Mouse (Mus musculus) forebrain, embryonic 15.5 days (tissue): ENCODE results near the gene Gucd1. TPM values are rescaled to one million over a fixed set of nuclear protein-coding genes. Genes with fewer than 3 reads are reported as not detected.
"Not testable (repeated sequence)": the region's sequence is repeated elsewhere in the genome, so short reads cannot be mapped to it uniquely, and the experiment has no call there.

Experiments used
- ATAC-seq: fragments of 200-750 bp; cut with Nextera tagmentation; replicated peaks from 2 replicates; pipeline ENCODE4 v1.8.0; 2017; ENCODE audit warnings: mild to moderate bottlenecking, moderate TSS enrichment, moderate library complexity
- H3K27ac ChIP-seq: fragments of 300-500 bp; sonication (generic); replicated peaks from 2 replicates; pipeline ENCODE4 v1.5.1; 2015; ENCODE audit warnings: mild to moderate bottlenecking, inconsistent platforms
- H3K27me3 ChIP-seq: fragments of 300-500 bp; sonication (generic); 2 replicates; pipeline ENCODE4 v1.6.1; 2015; ENCODE audit warnings: inconsistent platforms
- H3K36me3 ChIP-seq: fragments of 300-500 bp; sonication (generic); 2 replicates; pipeline ENCODE4 v1.6.1; 2015; ENCODE audit warnings: mild to moderate bottlenecking, inconsistent platforms
- H3K4me1 ChIP-seq: fragments of 300-500 bp; sonication (generic); 2 replicates; pipeline ENCODE4 v1.6.1; 2015; ENCODE audit warnings: inconsistent platforms
- H3K4me2 ChIP-seq: fragments of 300-500 bp; sonication (generic); replicated peaks from 2 replicates; pipeline ENCODE4 v1.6.1; 2015; ENCODE audit warnings: mild to moderate bottlenecking, inconsistent platforms
- H3K4me3 ChIP-seq: fragments of 300-500 bp; sonication (generic); 2 replicates; pipeline ENCODE4 v1.5.1; 2015; ENCODE audit warnings: mild to moderate bottlenecking, inconsistent platforms
- H3K9ac ChIP-seq: fragments of 300-500 bp; sonication (generic); replicated peaks from 2 replicates; pipeline ENCODE4 v1.6.1; 2015; ENCODE audit warnings: mild to moderate bottlenecking, inconsistent platforms
- H3K9me3 ChIP-seq: fragments of 300-500 bp; sonication (generic); 2 replicates; pipeline ENCODE4 v1.6.1; 2016; ENCODE audit warnings: inconsistent platforms
- WGBS: fragments of 180-500 bp; shearing (Covaris S2); methylation state at CpG from one replicate; pipeline ENCODE4 v1.1.7; 2015; ENCODE audit warnings: mixed read lengths; 5-methylcytosine and 5-hydroxymethylcytosine counted together
- polyA plus RNA-seq: library from polyadenylated mRNA; unstranded; fragments of >200 nt; fragmentation: Nextera tagmentation; extraction: Ambion mirVana; gene quantifications from 2 replicates; pipeline ENCODE4 v1.2.1, GENCODE M21; 2015

The Gucd1 gene
- polyA plus RNA-seq, 1 experiment from 2014 or later: 20.1 TPM

DNA sequence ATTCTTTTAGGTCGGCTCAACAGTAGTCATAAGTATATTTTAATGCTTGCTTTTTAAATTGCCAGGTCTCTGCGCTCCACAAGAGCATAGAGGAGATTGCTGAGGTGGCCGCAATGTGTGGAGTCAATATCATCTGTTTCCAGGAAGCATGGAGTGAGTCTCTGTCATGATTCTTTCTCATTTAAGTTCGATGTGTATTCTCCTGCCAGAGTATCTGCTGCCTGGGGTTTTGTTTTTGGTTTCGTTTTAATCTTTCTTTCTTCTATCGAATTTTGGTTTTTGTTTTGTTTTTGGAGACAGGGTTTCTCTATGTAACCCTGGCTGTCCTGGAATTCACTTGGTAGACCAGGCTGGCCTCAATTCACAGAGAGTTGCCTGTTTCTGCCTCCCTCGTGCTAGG lies 102.8 kb downstream of the Gucd1 start:
- WGBS: 93% methylated on average over 7 of the region's 7 CpGs
- Histone ChIP-seq H3K4me1 (peaks cover 17% of the 10 kb centered on the region), H3K9me3 (no peaks in the 10 kb centered on the region), H3K4me3 (no peak overlapping the region), H3K36me3 (no peaks in the 10 kb centered on the region), H3K4me2 (no peak overlapping the region), H3K27me3 (no peaks in the 10 kb centered on the region), H3K9ac (no peak overlapping the region), H3K27ac (no peak overlapping the region)
- no peak for ATAC-seq

DNA sequence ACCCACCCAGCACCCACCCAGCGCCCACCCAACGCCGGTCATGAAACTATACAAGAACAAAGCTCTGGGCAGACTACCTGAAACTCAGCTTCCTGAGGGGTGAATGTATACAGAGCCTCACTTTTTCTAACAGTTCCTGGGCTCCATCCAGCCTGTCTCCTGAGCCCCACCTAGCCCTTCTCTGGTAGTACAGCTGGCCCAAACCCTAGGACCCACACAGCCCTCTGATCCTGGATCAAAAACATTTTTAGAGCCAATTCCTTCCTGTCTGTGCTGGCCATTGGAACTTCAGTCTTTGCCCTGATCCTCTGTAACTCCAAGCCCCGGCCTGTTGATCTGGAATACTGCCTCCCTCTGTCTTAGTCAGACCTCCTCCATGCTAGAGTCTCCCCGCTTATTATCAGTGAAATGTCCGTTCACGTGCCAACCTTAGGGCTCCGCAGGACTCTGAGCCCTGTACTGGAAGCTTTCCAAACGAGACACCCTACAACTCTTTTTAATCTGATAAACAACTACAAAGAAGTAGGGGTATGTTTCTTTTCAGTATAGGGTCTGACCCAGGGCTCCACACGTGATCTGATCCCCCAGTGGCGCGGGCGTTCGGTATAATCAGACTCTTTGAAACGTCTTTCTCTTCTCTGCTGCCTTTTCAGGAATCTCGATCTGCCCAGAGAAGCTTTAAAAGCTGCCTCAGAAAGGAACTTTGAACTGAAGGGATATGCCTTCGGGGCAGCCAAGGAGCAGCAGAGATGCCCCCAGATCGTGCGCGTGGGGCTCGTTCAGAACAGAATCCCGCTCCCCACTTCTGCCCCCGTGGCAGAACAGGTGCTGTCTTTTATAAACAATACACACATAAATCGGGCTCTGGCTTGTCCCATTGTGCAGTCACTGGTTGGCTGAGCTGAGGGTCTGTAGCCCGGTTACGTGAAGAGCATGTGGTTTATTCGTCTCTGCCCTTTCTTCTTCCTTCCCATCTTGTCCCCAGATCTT lies 105.4 kb downstream of the Gucd1 start:
- Histone ChIP-seq H3K9me3 (no peaks in the 10 kb centered on the region), H3K4me2 (peak overlapping the region; percentile 18), H3K9ac (no peak overlapping the region), H3K27me3 (no peaks in the 10 kb centered on the region), H3K4me3 (no peak overlapping the region), H3K27ac (no peak overlapping the region), H3K36me3 (no peaks in the 10 kb centered on the region), H3K4me1 (peaks cover 17% of the 10 kb centered on the region)
- WGBS: 39% methylated on average over 27 of the region's 27 CpGs
- ATAC-seq: 0 out of 2 replicates have a peak, but pooled peaks have one; percentile 19

DNA sequence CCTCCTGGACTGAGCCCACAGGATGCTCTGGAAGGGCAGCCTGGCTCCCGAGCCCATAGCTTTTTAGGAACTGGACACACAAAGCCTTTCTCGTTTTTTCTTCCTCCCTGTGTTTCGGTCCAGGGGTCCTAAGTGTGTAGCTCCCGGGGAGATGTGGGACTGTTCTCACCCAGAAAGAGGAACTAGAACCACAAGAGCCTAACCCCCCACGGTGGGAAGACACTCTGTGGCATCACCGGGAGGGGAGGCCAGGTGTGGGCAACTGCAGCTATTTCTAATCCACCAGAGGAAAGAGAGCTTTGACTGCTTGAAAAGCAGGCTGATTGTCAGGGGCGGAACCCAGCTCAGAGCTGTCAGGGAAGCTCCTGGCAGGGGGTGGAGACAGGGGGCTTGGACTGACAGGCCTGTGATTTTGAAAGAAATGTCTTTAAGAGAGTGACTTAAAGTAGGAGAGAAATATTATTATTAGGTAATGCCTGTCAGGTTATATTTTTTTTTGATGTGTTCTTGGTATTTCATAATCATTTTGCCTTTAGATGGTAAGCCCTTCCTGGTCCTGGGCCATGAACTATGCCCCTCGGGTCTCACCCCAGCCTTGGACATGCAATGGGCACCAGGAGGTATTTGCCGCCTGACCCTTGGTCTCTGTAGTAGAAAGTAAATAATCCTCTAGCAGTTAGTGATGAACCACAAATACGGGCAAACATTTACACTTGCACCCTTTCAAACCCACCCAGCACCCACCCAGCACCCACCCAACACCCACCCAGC lies 106.2 kb downstream of the Gucd1 start:
- H3K9ac ChIP-seq: not testable (repeated sequence)

DNA sequence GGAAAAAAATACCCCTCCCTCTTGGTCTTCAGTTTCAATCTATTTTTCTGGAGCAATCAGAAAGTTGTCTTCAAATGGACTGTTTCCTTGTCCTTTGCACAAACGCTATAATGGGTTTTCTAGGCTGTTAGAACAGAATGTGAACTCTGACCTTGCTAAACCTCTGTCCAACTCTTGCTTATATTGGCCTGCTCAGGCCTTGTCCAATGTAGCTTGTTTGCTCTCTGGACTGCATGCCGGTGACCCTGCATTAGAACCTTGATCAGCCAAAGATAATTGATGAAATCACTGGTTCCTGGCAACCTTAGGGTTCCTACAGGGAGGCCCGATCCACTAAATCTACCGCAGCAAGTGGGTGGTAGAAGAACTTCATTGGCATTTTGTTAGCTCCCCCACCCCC lies 110.0 kb downstream of the Gucd1 start:
- no peak overlapping the region for H3K4me2 ChIP-seq
- 92% methylated on average over 4 of the region's 4 CpGs for WGBS
- no peak overlapping the region for H3K4me3 ChIP-seq
- no peak overlapping the region for H3K27ac ChIP-seq
- H3K27me3 ChIP-seq: no peaks in the 10 kb centered on the region
- ATAC-seq: no peak
- H3K36me3 ChIP-seq: no peaks in the 10 kb centered on the region
- H3K4me1 ChIP-seq: peaks cover 12% of the 10 kb centered on the region
- H3K9ac ChIP-seq: no peak overlapping the region
- H3K9me3 ChIP-seq: no peaks in the 10 kb centered on the region

More for the DNA sequence above, 106.2 kb downstream of the Gucd1 start:
- H3K36me3 ChIP-seq, H3K27me3 ChIP-seq, H3K4me3 ChIP-seq, H3K9me3 ChIP-seq, H3K4me2 ChIP-seq: not testable (repeated sequence)
- Histone ChIP-seq H3K27ac (peak overlapping the region; percentile 36; the same call in 1 of the 2 replicates), H3K4me1 (peaks cover 17% of the 10 kb centered on the region)
- whole genome bisulfite sequencing: 37% methylated on average over 10 of the region's 10 CpGs
- ATAC-seq: peak; percentile 62

DNA sequence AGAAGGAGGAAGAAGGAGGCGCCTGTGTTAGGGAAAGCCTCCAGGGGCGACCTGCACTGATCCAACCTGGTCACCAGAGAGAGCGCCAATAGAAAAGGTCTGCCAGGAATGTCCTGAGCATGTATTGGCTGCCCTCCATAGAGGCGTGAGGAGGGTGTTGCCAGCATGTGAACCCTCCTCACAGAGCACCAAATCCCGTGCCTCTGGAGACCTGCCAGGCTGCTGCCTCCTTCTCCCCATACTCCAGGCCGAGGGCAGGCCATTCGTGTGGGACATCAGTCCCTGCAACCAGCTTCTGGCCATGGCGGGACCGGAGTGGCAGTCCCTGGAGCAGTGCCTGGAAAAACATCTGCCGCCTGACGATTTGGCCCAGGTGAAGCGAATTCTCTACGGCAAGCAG lies 111.0 kb downstream of the Gucd1 start:
- WGBS: 45% methylated on average over 13 of the region's 13 CpGs
- ATAC-seq: no peak
- Histone ChIP-seq H3K4me2 (no peak overlapping the region), H3K4me1 (peaks cover 5% of the 10 kb centered on the region; the same call in 1 of the 2 replicates), H3K4me3 (no peak overlapping the region), H3K27ac (no peak overlapping the region), H3K27me3 (no peaks in the 10 kb centered on the region), H3K9ac (no peak overlapping the region), H3K9me3 (no peaks in the 10 kb centered on the region), H3K36me3 (no peaks in the 10 kb centered on the region)

DNA sequence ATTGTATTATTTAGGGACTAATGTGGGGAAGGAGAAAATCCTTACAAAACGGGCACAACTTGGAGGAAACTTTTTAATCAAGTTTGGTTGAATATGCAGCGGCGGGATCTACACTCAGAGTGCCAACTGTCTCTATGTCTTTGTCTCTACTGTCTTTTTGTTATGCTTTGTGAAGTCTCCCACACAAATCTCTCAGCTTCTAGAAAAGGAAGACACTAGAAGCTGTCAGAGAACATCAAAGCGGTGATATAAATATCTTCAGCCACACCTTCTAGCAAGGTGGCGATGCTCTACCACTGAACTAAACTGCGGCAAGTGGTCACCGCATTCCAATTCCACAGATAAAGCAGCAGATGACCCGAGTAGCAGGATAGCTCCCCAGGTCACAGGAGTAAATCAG lies 111.9 kb downstream of the Gucd1 start:
- Histone ChIP-seq H3K36me3 (no peaks in the 10 kb centered on the region), H3K9me3 (no peaks in the 10 kb centered on the region), H3K27ac (no peak overlapping the region), H3K4me3 (no peak overlapping the region), H3K4me2 (no peak overlapping the region), H3K4me1 (peaks cover under 1% of the 10 kb centered on the region; the same call in 1 of the 2 replicates), H3K27me3 (no peaks in the 10 kb centered on the region), H3K9ac (no peak overlapping the region)
- whole genome bisulfite sequencing: 92% methylated on average over 8 of the region's 8 CpGs
- ATAC-seq: no peak

DNA sequence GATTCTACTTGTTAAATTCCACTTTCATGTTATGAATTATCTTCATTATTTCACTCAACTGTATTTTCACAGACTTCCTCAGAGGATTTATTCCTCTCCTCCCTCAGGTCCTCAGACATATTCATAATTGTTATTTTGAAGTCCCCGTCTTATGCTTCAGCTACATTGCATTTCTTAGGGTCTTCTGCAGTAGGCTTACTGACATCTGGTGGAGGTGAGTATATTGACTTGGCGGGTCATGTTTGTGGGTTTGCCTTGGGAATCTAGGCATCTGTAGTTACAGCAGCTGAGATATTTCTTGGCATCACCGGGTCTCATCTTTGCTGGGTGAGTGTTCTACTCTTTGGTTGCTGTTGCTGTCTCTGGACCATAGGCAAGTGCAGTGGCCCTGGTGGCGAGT lies 116.8 kb downstream of the Gucd1 start, which contains the start of gene Upb1:
TSS of gene Upb1 (plus strand) at position 158 of the 400 bp plus-strand sequence.
- H3K4me3 ChIP-seq: no peak within 1 kb of the TSS
- no peaks in the 10 kb centered on the region for H3K36me3 ChIP-seq
- 88% methylated on average over 4 of the region's 4 CpGs for WGBS
- H3K4me1 ChIP-seq: 0 out of 2 replicates have a peak, but pooled peaks cover 3% of the 10 kb centered on the region
- no peak within 1 kb of the TSS for H3K27ac ChIP-seq
- H3K27me3 ChIP-seq: no peaks in the 10 kb centered on the region
- no peak within 1 kb of the TSS for H3K4me2 ChIP-seq
- no peaks in the 10 kb centered on the region for H3K9me3 ChIP-seq
- no peak for ATAC-seq
- no peak within 1 kb of the TSS for H3K9ac ChIP-seq

DNA sequence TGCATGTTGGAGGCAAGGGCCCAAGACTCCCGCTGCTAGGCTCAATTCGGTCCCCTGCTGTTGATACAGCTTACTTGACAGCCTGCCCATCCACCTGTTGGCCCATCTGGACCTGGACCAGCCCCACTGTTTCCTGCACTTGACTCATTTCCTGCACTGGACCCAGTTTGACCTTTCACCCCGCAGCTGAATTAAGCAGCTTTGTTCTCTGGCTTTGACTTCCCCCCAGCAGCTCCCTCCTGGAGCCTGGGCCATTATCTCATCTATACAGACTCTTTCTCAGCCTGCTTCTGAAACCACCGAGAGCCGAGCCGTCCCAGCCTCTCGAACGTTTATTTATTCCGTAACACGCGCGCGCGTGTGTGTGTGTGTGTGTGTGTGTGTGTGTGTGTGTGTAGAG lies 120.8 kb downstream of the Gucd1 start:
- 44% methylated on average over 14 of the region's 14 CpGs for WGBS
- H3K4me2 ChIP-seq: no peak overlapping the region
- H3K4me3 ChIP-seq: no peak overlapping the region
- H3K27ac ChIP-seq: no peak overlapping the region
- 0 out of 2 replicates have a peak, but pooled peaks cover 3% of the 10 kb centered on the region for H3K4me1 ChIP-seq
- H3K9ac ChIP-seq: no peak overlapping the region
- no peak for ATAC-seq
- H3K36me3 ChIP-seq: no peaks in the 10 kb centered on the region
- H3K27me3 ChIP-seq: no peaks in the 10 kb centered on the region
- H3K9me3 ChIP-seq: no peaks in the 10 kb centered on the region

DNA sequence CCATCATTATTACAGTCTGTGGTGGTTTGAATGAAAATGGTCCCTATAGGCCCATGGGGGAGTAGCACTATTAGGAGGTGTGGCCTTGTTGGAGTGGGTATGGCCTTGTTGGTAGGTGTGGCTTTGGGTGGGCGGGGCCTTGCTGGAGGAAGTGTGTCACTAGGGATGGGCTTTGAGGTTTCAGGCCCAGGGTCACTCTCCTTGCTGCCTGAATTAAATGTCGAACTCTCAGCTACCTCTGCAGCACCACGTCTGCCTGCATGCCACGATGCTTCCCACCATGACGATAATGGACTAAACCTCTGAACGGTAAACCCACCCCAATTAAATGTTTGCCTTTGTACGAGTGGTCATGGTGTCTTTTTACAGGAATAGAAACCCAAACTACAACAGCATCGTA lies 123.0 kb downstream of the Gucd1 start:
- H3K4me2 ChIP-seq: no peak overlapping the region
- no peak overlapping the region for H3K4me3 ChIP-seq
- H3K4me1 ChIP-seq: 0 out of 2 replicates have a peak, but pooled peaks cover 3% of the 10 kb centered on the region
- no peaks in the 10 kb centered on the region for H3K36me3 ChIP-seq
- H3K27ac ChIP-seq: no peak overlapping the region
- H3K9ac ChIP-seq: no peak overlapping the region
- H3K27me3 ChIP-seq: no peaks in the 10 kb centered on the region
- no peak for ATAC-seq
- 87% methylated on average over 8 of the region's 8 CpGs for WGBS
- H3K9me3 ChIP-seq: no peaks in the 10 kb centered on the region

DNA sequence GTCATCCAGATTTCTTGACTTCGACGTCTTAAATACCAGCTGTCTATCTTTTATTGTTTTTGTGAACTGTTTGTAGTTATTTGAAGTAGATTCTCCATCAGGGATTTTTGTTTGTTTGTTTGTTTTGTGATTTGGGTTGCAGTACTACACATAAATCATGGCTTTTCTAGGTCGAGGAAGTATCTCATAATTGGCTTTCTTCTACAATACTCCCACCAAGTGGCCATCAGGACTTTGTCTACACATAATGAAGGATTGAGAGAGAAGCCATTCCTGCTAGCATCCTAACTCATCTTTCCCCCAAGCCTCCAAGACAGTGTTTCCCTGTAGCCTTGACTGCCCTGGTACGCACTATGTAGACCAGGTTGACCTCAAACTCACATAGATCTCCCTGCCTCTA lies 126.9 kb downstream of the Gucd1 start:
- H3K27me3 ChIP-seq: no peaks in the 10 kb centered on the region
- no peak for ATAC-seq
- H3K4me1 ChIP-seq: no peaks in the 10 kb centered on the region
- H3K9me3 ChIP-seq: no peaks in the 10 kb centered on the region
- WGBS: 89% methylated on average over 4 of the region's 4 CpGs
- H3K27ac ChIP-seq: no peak overlapping the region
- no peak overlapping the region for H3K4me3 ChIP-seq
- no peak overlapping the region for H3K9ac ChIP-seq
- no peak overlapping the region for H3K4me2 ChIP-seq
- no peaks in the 10 kb centered on the region for H3K36me3 ChIP-seq

DNA sequence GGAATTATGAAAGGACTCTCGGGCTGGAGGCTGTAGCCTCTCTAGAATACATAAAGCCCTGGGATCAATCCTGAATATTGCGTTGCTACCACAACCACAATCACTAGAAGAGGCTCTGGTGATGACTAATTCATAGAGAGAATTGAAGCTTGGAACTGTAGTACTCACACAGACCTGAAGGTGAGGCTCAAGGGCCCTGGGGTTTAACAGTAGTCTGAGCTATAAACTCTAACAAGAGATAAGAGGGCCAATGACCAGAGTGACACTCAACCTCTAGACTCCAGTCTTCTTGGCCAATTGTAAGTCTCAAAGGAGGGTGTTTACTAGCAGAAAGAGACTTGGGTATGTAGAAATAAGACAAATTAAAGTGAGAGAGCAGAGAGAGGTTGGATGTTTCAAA lies 127.6 kb downstream of the Gucd1 start:
- no peak overlapping the region for H3K4me2 ChIP-seq
- WGBS: 82% methylated on average over 2 of the region's 2 CpGs
- H3K4me1 ChIP-seq: no peaks in the 10 kb centered on the region
- no peak for ATAC-seq
- H3K27me3 ChIP-seq: no peaks in the 10 kb centered on the region
- H3K9ac ChIP-seq: no peak overlapping the region
- no peak overlapping the region for H3K27ac ChIP-seq
- H3K9me3 ChIP-seq: no peaks in the 10 kb centered on the region
- H3K36me3 ChIP-seq: no peaks in the 10 kb centered on the region
- no peak overlapping the region for H3K4me3 ChIP-seq

DNA sequence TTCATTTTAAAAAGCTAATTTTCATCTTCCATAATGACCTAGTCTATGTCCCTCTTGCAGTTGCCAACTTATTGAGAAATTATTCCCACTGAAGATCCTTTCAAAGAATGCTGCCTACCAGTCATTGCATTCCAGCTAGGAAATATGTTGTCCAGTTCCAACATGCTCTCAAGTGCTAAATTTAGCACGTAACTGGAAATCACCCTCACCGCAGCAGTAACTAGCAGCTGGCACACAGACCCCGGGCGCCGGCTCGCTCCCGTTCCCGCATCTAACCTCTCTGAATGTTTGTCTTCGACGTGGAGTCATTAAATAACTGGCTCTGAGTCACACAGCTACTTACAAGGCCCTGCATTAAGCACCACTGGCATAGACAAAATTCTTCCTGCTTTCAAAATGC lies 139.1 kb downstream of the Gucd1 start:
- Histone ChIP-seq H3K36me3 (no peaks in the 10 kb centered on the region), H3K9ac (no peak overlapping the region), H3K4me2 (no peak overlapping the region), H3K4me3 (no peak overlapping the region), H3K27me3 (no peaks in the 10 kb centered on the region), H3K27ac (no peak overlapping the region), H3K4me1 (0 out of 2 replicates have a peak, but pooled peaks cover 3% of the 10 kb centered on the region), H3K9me3 (no peaks in the 10 kb centered on the region)
- ATAC-seq: no peak
- WGBS: 85% methylated on average over 10 of the region's 10 CpGs
